Mouse (Mus musculus) forebrain, embryonic 10.5 days (tissue): ENCODE data around the gene Stambpl1. TPM values are rescaled to one million over a fixed set of nuclear protein-coding genes. Genes with fewer than 3 reads are reported as not detected.
"Not testable (repeated sequence)": the region's sequence is repeated elsewhere in the genome, so short reads cannot be mapped to it uniquely, and the experiment has no call there.

Experiments
- DNase-seq: peaks from one replicate; pipeline ENCODE4 v3.0.0-alpha.2; 2017; ENCODE audit warnings: low spot score; ENCODE audit errors: extremely low spot score
- H3K27ac ChIP-seq: fragments of 300-500 bp; sonication (generic); 2 replicates; pipeline ENCODE4 v1.5.1; 2016; ENCODE audit warnings: mild to moderate bottlenecking
- H3K27me3 ChIP-seq: fragments of 300-500 bp; sonication (generic); 2 replicates; pipeline ENCODE4 v1.6.1; 2016; ENCODE audit warnings: mild to moderate bottlenecking; ENCODE audit not compliant: poor library complexity, severe bottlenecking
- H3K36me3 ChIP-seq: fragments of 300-500 bp; sonication (generic); replicated peaks from 2 replicates; pipeline ENCODE4 v1.6.1; 2016; ENCODE audit warnings: mild to moderate bottlenecking, moderate library complexity
- H3K4me1 ChIP-seq: fragments of 300-500 bp; sonication (generic); 2 replicates; pipeline ENCODE4 v1.6.1; 2016
- H3K4me3 ChIP-seq: fragments of 300-500 bp; sonication (generic); 2 replicates; pipeline ENCODE4 v1.5.1; 2016; ENCODE audit warnings: mild to moderate bottlenecking, moderate library complexity
- H3K9me3 ChIP-seq: fragments of 300-500 bp; sonication (generic); 2 replicates; pipeline ENCODE4 v1.6.1; 2016; ENCODE audit warnings: mild to moderate bottlenecking, moderate library complexity
- WGBS: fragments of 180-500 bp; shearing (Covaris S2); methylation state at CpG from one replicate; pipeline ENCODE4 v1.1.7; 2016; 5-methylcytosine and 5-hydroxymethylcytosine counted together
- polyA plus RNA-seq: library from polyadenylated mRNA; unstranded; fragments of >200 nt; fragmentation: Nextera tagmentation; extraction: Ambion mirVana; gene quantifications from 2 replicates; pipeline ENCODE4 v1.2.1, GENCODE M21; 2016

The Stambpl1 gene
- polyA plus RNA-seq, 1 experiment from 2014 or later: 3.7 TPM

DNA sequence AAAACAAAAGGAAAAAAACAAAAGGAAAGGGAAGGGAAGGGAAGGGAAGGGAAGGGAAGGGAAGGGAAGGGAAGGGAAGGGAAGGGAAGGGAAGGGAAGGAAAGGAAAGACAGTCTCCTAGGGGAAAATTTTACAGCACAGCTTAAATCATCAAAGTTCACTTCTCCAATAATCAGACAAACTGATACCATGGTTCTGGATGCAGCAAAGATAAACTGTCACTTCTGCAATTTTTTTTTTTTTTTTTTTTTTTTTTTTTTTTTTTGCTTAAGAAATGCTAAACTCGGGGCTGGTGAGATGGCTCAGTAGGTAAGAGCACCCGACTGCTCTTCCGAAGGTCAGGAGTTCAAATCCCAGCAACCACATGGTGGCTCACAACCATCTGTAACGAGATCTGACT lies 14.1 kb downstream of the Stambpl1 start:
- 73% methylated on average over 4 of the region's 4 CpGs for WGBS
- H3K27ac ChIP-seq, H3K4me1 ChIP-seq, DNase-seq, H3K36me3 ChIP-seq, H3K27me3 ChIP-seq, H3K9me3 ChIP-seq, H3K4me3 ChIP-seq: not testable (repeated sequence)

GRCm38 (mm10) chr19:34206760-34207440 lies 14.9 kb downstream of the Stambpl1 start:
- DNase-seq: no peak
- H3K27ac ChIP-seq: no peak overlapping the region
- H3K4me3 ChIP-seq: no peak overlapping the region
- no peaks in the 10 kb centered on the region for H3K36me3 ChIP-seq
- H3K4me1 ChIP-seq: no peaks in the 10 kb centered on the region
- H3K9me3 ChIP-seq: no peaks in the 10 kb centered on the region
- WGBS: 90% methylated on average over 8 of the region's 8 CpGs
- no peaks in the 10 kb centered on the region for H3K27me3 ChIP-seq

GRCm38 (mm10) chr19:34209031-34209430 lies 17.0 kb downstream of the Stambpl1 start:
- Histone ChIP-seq H3K9me3 (no peaks in the 10 kb centered on the region), H3K36me3 (no peaks in the 10 kb centered on the region), H3K27me3 (no peaks in the 10 kb centered on the region), H3K27ac (no peak overlapping the region), H3K4me3 (no peak overlapping the region), H3K4me1 (no peaks in the 10 kb centered on the region)
- 87% methylated on average over 3 of the region's 3 CpGs for WGBS
- no peak for DNase-seq

DNA sequence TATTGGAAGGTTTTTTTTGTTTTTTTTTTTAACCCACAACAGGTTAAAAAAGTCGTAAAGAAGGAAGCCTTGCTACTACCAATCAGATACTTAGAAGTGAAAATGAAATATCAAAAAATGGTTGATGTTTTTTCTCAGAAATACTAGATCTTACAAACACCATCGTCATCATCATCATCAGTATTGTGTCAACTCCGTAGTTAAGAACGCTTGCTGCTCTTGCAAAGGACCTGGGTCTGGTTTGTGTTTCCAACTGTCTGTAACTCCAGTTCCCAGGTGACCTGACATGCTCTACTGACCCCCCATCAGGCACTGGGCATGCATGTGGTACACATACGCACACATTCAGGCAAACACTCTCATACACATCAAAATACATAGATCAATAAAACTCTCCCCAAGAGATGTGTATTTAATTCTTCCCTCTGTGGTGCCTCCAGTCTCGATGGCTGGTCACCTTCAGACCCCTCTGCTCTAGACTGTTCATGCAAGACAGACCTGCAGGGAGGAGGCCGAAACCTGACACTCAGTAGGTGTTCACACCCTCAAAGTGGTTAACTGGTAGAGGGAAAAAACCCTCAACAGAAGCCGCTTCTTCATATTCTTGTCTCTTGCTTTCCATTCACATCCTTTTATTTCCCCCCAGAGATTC lies 18.0 kb downstream of the Stambpl1 start:
- no peak overlapping the region for H3K27ac ChIP-seq
- H3K4me3 ChIP-seq: no peak overlapping the region
- 90% methylated on average over 8 of the region's 8 CpGs for WGBS
- no peaks in the 10 kb centered on the region for H3K27me3 ChIP-seq
- no peaks in the 10 kb centered on the region for H3K36me3 ChIP-seq
- no peaks in the 10 kb centered on the region for H3K9me3 ChIP-seq
- DNase-seq: no peak
- no peaks in the 10 kb centered on the region for H3K4me1 ChIP-seq

- Histone ChIP-seq H3K9me3 (no peaks in the 10 kb centered on the region), H3K4me1 (no peaks in the 10 kb centered on the region), H3K36me3 (no peaks in the 10 kb centered on the region), H3K27ac (no peak overlapping the region), H3K4me3 (no peak overlapping the region), H3K27me3 (no peaks in the 10 kb centered on the region)
- DNase-seq: no peak
- 66% methylated on average over 2 of the region's 2 CpGs for WGBS
Measured at GRCm38 (mm10) chr19:34210841-34211240, 18.8 kb downstream of the Stambpl1 start.

DNA sequence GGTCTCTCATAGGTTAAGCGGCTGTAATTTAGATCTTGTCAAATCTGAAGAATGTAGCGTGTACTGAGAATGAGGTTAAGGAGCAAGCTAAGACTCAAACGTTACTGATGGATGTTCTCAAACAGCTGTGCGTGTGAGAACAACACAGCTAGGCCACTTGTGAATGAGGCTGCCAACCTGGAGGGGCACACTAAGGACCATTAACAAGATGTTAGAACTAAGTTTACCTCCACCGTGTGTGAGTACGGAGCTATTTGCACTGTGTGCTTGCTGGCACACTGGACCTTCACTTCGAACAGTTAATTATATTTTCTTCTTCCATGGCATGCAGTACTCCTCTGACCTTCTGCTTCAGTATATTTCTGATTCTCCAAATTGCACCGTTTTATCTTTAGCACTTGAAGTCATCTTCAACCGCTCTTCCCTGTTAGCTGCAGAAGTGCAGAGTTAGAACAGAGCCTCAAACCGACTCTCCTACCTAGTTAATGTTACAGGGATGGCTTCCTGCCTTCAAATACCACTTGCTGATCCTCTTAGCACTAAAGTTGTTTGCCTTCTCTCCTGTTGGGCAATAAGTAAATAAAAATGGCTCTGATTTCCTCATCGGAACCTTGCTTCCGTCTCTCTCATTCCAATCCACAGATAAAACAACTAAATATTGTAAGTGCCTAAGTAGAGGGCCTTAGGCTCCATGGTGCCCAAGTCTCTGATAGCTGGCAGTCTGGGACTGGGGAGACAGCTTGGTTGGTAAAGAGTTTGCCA lies 20.6 kb downstream of the Stambpl1 start:
- H3K4me3 ChIP-seq: no peak overlapping the region
- H3K36me3 ChIP-seq: no peaks in the 10 kb centered on the region
- no peaks in the 10 kb centered on the region for H3K4me1 ChIP-seq
- 93% methylated on average over 12 of the region's 12 CpGs for WGBS
- H3K9me3 ChIP-seq: no peaks in the 10 kb centered on the region
- no peaks in the 10 kb centered on the region for H3K27me3 ChIP-seq
- no peak for DNase-seq
- H3K27ac ChIP-seq: no peak overlapping the region

DNA sequence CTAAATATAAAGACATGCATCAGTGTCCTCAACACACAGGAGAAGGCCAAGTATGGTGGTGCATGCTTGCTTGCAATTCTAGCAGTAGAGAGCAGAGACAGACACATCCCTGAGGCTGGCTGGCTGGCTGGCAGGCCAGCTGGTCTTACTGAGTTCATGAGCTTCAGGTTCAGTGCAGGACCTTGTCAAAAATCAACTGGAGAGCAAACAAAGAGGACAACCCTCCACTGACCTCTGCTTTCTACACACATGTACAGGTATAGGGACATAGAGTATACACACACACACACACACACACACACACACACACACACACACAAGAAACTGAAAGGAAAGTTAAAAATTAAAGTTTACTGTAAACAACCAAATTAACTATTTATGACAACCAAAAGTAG lies 21.2 kb downstream of the Stambpl1 start:
- no peaks in the 10 kb centered on the region for H3K4me1 ChIP-seq

DNA sequence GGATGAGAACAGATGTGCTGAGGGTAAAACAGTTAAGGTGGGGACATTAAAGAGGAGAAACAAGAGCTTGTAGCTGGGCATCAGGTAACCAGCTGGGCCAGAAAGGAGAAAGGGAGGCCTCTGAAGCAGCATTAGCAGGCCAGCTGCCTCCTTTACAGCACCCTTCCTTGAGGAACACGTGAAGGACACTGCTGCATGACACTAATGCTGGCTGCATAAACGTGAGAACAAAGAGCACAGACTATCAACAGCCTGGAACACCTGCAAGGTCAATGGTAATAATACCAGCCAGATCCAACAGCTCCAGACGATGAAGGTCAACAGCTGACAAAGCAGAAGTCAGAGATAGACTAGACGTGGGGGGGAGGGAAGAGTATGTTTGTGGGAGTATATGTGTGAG lies 22.1 kb downstream of the Stambpl1 start:
- Histone ChIP-seq H3K4me1 (no peaks in the 10 kb centered on the region), H3K9me3 (no peaks in the 10 kb centered on the region), H3K4me3 (no peak overlapping the region), H3K27ac (no peak overlapping the region), H3K27me3 (no peaks in the 10 kb centered on the region), H3K36me3 (no peaks in the 10 kb centered on the region)
- WGBS: 78% methylated on average over 4 of the region's 4 CpGs
- no peak for DNase-seq

More for the DNA sequence above, 21.2 kb downstream of the Stambpl1 start:
- Histone ChIP-seq H3K27me3 (no peaks in the 10 kb centered on the region), H3K27ac (no peak overlapping the region), H3K4me3 (no peak overlapping the region), H3K36me3 (no peaks in the 10 kb centered on the region), H3K9me3 (no peaks in the 10 kb centered on the region)
- DNase-seq: no peak

GRCm38 (mm10) chr19:34216956-34217355 lies 24.9 kb downstream of the Stambpl1 start:
- no peak overlapping the region for H3K4me3 ChIP-seq
- no peaks in the 10 kb centered on the region for H3K4me1 ChIP-seq
- DNase-seq: no peak
- 88% methylated on average over 5 of the region's 5 CpGs for WGBS
- no peaks in the 10 kb centered on the region for H3K9me3 ChIP-seq
- no peak overlapping the region for H3K27ac ChIP-seq
- no peaks in the 10 kb centered on the region for H3K36me3 ChIP-seq
- no peaks in the 10 kb centered on the region for H3K27me3 ChIP-seq

DNA sequence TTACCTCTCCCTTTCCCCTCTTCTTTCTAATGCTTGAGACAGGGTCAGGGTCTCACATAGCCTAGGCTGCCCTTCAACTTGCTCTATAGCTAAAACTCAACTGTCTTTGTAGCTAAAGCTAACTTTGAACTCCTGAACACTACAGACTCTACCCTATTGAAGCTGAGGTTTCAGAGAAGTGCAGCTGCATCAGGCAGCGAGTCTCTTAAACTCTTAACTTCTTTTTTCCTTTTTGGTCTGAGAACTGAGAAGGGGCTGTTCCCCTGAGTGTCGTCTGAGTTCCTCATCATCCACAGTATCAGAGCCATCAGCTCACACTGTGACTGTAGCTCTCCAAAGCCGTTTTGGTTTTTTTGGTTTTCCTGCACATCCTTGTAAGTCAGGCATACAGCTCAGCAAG lies 25.7 kb downstream of the Stambpl1 start:
- H3K27ac ChIP-seq: no peak overlapping the region
- no peak overlapping the region for H3K4me3 ChIP-seq
- H3K36me3 ChIP-seq: no peaks in the 10 kb centered on the region
- 91% methylated on average over 3 of the region's 3 CpGs for WGBS
- no peaks in the 10 kb centered on the region for H3K9me3 ChIP-seq
- no peaks in the 10 kb centered on the region for H3K4me1 ChIP-seq
- no peak for DNase-seq
- no peaks in the 10 kb centered on the region for H3K27me3 ChIP-seq

DNA sequence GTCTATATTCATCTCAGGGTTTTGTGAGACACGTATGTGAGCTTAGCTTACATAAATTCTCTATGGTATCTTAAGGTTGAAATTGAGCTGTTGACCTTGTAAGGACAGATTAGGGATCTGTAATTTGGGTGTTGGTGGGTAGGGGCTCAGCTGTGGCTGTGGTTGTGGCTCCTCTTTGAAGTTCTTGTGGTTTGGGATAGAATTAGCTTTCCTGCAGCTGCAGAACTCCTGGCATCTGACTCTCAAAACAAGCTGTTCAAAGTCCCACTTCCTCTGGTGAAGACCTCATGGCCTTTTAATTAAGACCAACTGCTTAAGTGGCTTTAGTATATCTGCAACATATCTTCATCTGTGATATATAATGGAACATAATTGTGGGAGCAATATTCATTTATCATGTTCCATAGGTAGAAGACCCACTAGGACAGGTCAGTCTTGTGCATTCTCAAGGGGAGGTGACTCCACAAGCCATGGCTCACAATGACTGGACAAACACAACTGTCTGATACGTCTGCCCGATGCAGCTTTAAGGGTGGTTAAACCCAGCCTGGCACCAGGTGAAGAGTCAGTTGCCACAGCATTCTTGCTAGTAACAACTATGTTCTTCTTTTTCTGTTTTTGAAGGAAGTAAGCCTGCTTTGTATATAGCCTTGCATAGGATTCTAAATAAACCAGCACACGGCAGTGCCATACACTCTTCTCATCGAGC lies 27.4 kb downstream of the Stambpl1 start:
- no peaks in the 10 kb centered on the region for H3K9me3 ChIP-seq
- DNase-seq: no peak
- 90% methylated on average over 5 of the region's 5 CpGs for WGBS
- no peaks in the 10 kb centered on the region for H3K36me3 ChIP-seq
- no peaks in the 10 kb centered on the region for H3K4me1 ChIP-seq
- no peaks in the 10 kb centered on the region for H3K27me3 ChIP-seq
- H3K27ac ChIP-seq: no peak overlapping the region
- no peak overlapping the region for H3K4me3 ChIP-seq

DNA sequence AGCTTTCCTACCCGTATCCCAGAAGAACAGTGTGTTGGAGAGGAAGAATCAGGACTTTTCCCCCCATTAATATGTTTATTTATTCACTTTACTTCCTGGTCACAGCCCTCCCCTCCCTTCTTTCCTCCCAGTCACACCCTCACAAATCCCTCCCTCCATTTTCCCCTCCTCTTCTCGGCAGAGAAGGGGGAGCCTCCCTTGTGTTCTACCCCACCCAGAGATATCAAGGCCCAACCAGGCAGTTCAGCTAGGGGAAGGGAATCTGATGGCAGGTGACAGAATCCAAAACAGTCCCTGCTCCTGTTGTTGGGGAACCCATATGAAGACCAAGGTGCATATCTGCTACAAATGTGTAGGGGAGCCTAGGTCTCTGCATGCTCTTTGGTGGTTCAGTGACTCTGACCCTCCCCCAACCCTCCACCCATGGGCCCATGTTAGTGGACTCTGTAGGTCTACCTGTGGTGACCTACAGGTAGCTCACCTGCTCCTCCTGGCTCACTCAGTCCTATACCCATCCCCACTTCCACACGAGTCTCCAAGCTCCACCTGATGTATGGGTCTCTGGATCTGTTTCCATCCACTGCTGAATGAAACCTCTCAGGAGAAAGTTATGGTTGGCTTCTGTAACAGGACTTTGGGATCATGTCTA lies 28.8 kb downstream of the Stambpl1 start:
- H3K27ac ChIP-seq: no peak overlapping the region
- no peaks in the 10 kb centered on the region for H3K36me3 ChIP-seq
- H3K9me3 ChIP-seq: no peaks in the 10 kb centered on the region
- DNase-seq: no peak
- 88% methylated on average over 3 of the region's 3 CpGs for WGBS
- no peaks in the 10 kb centered on the region for H3K27me3 ChIP-seq
- no peaks in the 10 kb centered on the region for H3K4me1 ChIP-seq
- H3K4me3 ChIP-seq: no peak overlapping the region
